Mouse (Mus musculus) lung, postnatal 0 days (tissue): ENCODE results near the gene Tcf7l2.

Experiments
- CTCF ChIP-seq: IDR thresholded peaks from 2 replicates; pipeline ENCODE4 v1.5.1; 2016; ENCODE audit warnings: antibody characterized with exemption, mild to moderate bottlenecking
- EP300 ChIP-seq: IDR thresholded peaks from 2 replicates; pipeline ENCODE4 v1.6.1; 2016; ENCODE audit warnings: antibody characterized with exemption, mild to moderate bottlenecking, control low read depth

GRCm38 (mm10) chr19:55876501-55876900 lies 134.9 kb downstream of the Tcf7l2 start:
- no peak for TF ChIP-seq CTCF
- no peak for TF ChIP-seq EP300
